Mouse (Mus musculus) heart, postnatal 0 days (tissue): ENCODE data around the gene Mrgprx1.

Experiments
- CTCF ChIP-seq: IDR thresholded peaks from 2 replicates; pipeline ENCODE4 v1.5.1; 2016; ENCODE audit warnings: antibody characterized with exemption, control low read depth, low read depth
- EP300 ChIP-seq: IDR thresholded peaks from 2 replicates; pipeline ENCODE4 v1.6.1; 2016; ENCODE audit warnings: antibody characterized with exemption, low read depth

DNA sequence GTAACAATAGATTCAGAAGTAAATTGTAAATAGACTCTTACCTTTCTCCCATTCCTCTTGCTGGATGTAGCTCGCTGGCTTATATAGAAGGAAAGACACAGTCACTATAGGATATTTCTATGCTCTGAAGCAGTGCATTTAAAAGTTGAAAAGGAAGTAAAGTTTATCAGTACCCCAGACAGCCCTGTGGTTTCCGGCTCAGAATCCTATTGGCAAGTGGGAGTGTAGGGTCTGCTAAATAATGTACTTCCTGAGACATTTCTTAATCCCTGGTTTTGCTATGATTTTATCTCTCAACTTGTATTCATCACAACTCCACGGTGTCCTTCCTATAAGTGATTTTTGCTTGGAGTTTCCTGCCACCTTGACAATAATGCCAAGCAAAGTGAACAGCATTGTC is 31.7 kb downstream of the Mrgprx1 start:
- TF ChIP-seq EP300 (no peak), CTCF (no peak)
